Mouse (Mus musculus): ENCODE data around the gene 4930558K02Rik.

4930558K02Rik gene

GRCm38 (mm10) chr1:161896130-161896529 lies 83.3 kb downstream of the 4930558K02Rik start:
- DNase-seq: no peak

GRCm38 (mm10) chr1:161895014-161895413 lies 84.4 kb downstream of the 4930558K02Rik start:
- no peak for DNase-seq

GRCm38 (mm10) chr1:161894553-161894952 lies 84.9 kb downstream of the 4930558K02Rik start:
- no peak for DNase-seq

GRCm38 (mm10) chr1:161894126-161894525 lies 85.3 kb downstream of the 4930558K02Rik start:
- DNase-seq: no peak
